Mouse (Mus musculus) lung, postnatal 25 days (tissue): ENCODE results near the gene Tlk2.

Experiments
- DNase-seq: peaks from one replicate; pipeline ENCODE4 v3.0.0; 2022; ENCODE audit warnings: low spot score

The Tlk2 gene

DNA sequence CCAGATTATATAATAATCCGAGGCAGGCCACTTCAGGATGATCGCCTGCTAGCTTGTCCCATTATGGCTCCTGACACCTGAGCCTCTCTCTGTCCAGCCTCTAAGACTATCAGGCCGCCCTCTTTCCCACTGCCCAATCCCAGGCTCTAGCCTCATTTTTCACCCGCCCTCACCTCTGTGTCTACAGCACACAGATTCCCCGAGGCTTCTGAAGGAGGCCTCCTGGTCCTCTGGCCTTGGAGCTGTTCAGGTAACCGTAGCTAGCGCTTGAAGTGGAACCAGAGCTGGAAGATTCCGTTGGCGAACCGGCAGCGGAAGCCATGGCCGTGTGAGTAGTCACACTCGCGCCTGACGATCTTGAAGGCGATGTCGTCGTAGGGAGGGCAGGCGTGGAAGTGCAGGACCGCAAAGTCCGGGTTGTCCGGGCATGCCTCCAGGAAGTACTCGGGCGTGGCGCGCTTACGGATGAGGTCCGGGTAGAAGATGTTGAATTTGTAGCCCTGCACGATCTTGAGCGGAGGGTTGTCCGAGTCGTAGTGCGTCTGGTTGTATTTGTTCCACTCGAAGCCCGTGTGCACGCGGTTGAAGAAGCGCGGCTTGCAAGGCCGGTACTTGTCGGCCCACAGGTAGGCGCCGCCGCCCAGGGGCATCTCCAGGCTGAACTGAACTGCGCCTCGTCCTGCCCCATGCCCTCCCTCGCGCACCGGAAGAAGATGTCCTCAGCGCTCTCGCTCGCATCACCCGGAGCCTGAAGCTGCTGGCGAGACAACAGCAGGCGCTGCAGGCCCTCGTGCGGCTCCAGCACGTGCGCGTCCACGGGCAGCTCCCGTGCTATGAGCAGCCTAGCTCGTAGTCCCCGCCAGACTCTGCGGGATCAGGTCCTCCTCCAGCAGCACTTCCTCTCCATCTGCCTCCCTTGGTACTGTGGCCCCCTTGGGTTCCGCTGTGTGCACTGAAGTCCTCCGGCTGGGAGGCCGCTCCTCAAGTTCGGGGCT lies 13.8 kb upstream of the Tlk2 start:
- no peak for DNase-seq

DNA sequence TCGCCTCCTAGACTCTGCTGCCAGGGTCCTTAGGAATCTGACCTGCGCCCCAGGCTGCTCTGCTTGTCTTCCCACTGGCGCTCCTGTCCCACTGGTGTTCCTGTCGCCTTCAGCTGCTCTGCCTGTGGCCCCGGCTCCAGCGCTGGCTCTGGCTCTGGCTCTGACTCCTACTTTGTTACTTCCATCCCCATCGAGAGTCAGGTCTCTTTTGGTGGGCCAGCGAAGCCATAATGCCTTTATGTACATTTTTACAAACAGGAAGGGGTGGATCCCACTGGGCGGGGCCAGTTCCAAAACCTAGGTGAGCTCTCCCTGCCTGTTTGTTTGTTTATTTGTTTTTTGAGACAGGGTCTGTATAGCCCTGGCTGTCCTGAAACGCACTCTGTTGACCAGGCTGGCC lies 11.8 kb upstream of the Tlk2 start:
- no peak for DNase-seq

DNA sequence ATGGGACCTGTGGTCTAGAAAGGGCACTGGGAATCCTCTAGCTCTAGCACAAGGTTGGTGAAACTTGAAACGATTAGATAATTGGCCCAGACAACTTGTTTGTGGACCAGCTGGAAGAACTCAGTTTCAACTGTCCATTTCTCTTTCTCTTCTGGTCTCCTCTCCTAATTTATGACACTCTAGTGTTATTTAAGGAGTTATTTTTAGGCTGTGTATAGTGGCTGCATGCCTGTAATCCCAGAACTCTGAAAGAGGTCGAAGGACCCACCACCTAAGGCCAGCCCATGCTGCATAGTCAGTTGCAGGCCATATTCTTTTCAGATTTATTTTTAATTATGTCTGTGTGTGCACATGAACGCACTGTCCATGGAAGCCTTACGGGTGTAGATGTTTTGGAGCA lies 916 bp downstream of the Tlk2 start:
- peak; percentile 21 for DNase-seq

DNA sequence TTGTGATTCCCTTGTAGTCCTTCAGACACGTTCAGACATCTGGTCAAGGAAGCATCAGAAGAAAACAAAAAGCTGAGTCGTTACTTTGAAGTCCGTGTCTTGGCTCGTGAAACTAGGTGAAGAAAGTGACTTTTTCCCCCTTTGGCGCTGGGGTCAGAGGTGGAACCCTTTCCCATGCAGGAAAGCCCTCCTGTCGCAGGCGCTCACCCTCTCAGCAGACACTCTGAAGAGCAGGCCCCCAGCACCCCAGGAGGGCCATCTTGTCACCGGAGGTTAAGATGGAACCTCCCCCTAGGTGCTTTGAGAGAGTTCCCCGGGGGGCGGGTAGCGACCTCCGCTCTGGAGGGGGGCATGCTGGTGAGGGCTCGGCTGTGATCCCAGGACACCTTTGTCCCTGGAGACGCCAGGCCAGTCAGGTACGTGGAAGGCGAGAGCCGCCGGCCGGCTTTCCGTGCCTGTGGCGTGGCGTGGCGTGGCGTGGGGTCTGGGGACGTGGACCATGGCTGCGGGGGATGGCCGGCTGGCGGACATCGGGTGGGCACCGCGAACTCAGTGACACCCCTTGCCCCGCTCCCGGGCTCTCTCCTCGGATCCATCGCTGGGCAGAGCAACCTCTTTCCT lies 2.0 kb downstream of the Tlk2 start:
- peak; percentile 10 for DNase-seq

DNA sequence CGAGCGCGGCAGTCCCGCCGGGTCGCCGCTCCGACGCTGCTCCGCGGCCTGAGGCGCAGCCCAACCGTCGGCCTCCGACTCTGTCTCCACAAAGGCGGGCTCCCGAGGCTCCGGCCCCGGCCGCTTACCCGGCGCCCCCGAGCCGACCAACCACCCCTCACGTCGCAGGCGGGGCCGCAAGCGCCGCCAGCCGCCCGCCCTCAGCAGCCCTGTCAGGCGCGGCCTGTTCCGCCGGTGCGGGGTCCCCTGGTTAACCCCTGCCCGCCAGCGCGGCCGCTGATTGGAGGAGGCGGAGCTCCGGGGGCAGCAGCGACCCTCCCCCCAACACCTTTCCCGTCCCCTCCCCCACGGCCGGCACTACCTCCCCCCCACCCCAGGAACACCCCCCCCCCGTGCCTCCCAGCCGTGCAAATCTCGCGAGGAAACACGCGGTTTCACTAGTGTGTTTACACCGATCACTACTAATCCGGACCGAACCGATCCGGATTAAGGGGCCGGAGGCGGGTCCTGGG lies 2.6 kb downstream of the Tlk2 start:
- peak; percentile 92 for DNase-seq

DNA sequence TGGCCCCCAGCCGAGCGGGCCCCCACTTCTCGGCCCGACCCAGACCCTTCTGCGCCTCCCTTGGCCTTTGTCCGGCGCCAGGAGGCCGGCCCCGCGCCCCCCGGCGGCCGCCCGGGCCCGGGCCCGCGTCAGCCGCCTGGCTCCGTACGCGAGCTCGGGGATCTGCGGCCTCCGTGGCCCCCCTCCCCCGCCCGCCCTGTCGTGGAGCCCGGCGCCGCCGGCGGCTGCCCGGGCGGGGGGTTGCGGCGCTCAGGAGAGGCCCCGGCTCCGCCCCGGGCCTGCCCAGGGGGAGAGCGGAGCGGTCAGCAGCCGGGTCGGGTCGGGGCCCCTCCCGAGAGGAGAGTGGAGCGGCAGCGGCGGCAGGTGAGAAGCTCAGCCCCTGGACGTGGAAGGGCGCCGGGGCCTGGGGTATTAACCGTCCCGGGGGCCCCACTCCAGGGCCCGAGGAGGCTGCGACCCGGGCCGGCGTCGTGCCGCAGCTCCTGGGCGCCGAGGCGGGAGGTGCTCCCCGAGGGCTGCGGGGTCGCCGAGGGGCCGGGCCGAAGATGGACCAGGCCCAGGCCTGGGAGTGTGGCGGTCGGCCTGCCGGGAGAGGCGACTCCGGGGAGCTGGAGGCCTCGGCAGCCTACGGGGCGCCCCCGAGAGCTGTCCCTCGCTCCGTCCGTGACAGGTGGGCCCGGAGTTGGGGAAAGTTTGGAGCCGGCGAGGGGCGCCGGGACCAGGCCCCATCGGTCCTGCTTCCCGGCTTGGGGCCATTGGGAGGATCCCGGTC lies 3.3 kb downstream of the Tlk2 start:
- peak; percentile 15 for DNase-seq

DNA sequence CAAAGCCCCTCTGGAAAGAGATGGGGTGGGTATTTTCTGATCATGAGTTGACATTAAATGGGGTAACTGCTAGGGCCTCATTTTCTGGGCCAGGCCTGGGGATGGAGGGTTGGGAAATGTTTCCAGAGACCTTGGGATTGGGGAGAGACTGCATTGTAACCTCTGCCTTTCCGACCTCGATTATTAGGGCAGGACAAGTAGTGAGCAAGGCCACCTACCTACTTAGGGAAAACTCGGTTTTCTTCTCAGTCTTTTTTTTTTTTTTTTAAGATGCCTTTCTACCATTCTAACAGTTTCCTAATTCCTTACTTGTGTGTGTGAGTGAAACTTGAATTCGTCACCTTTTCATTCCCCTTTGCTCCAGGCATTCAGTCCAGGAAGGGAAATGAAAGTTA lies 3.9 kb downstream of the Tlk2 start:
- no peak for DNase-seq

DNA sequence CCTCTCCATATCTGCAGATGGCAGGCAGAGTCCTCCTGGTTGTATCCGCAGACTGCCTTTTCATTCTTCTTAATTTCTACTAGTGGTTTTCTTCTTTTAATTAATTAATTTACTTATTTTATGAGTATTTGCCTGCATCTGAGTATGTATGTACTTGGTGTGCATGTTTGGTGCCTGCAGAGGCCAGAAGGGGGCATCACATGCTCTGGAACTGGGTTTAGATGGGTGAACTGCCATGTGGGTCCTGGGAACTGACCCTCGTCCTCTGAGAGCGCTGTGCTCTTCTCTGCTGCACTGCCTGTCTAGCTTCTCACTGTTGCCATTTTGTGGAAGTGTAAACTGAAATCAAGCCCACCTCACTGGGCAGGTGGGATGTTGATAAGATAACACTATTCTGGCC lies 6.1 kb downstream of the Tlk2 start:
- DNase-seq, result no peak

DNA sequence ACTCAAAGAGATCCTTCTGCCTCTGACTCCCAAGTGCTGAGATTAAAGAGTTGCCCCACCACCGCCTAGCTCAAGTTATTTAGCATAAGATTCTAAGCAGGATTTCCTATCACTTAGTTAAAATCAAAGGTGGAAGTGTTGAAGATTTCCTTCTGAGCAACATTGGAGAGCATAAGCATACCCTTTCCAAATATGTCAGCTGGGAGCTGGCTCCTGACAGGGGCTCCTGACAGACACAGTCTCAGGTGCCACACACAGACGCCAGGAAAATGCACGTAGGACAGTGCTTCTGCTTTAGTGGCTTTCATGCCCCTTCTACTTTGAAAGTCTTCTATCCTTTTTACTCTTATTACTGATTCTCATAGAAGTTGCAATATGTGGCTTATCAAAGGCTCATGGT lies 13.6 kb downstream of the Tlk2 start:
- DNase-seq, result no peak

DNA sequence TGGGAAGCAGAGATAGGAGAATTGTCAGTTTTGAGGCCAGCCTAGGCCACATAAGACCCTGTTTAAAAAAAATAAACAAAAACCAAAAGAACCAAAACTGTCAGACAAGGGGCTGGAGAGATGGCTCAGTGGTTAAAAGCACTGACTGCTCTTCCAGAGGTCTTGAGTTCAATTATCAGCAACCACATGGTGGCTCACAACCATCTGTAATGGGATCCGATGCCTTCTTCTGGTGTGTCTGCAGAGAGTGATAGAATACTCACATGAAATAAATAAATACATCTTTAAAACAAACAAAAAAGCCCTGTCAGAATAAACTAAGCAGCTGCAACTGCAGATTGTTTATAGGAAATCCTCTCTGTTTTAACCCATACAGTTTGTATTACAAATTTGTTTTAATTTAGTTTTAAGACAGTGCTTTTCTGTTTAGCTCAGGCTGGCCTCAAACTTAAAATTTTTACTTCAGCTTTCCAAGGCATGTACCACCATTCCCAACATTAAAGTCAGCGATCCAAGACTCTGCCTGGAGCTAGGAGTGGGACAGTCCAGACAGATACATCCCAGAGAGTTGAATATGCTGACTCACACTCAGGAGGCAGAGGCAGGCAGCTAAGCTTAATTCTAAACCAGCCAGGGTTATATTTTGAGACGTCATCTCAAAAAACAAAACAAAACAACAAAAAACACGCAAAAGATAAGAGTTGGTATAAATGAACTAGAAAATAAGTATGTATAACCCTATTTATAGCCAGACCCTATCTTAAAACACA lies 18.5 kb downstream of the Tlk2 start:
- DNase-seq, result no peak

DNA sequence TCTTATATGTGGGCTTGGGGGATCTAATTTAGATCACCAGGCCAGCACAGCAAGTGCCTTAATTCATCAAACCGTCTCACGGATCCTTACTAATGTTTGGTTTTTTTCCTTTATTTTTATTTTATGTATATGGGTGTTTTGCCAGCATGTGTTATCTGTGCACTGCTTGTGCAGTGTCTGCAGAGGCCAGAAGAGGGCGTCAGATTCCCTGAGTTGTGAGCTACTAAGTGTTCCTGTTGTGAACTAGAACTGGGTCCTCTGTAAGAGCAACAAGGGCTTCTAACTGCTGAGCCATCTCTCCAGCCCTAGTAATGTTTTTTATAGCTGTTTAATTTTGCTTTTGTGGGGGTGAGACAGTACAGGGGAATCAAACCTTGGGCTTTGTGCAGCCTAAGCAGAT lies 23.8 kb downstream of the Tlk2 start:
- no peak for DNase-seq

DNA sequence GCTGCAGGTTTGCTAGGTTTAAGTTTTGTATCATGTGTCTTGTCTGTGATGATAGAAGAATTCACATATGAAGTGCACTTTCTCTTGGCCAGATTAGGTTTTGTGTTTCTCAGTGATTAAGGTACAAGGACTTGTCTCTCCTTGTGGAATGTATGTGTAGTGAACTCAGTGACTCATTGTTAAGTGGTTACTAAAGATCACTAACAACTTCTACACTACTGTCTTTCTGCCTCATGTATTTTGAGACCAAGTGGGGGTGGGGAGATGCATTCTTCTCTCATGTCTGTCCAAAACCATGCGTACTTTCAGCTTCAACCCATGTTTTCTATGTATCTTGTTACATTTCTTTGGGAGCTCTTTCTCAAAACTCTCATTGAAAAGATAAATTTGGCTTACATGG lies 31.4 kb downstream of the Tlk2 start:
- DNase-seq, result no peak

DNA sequence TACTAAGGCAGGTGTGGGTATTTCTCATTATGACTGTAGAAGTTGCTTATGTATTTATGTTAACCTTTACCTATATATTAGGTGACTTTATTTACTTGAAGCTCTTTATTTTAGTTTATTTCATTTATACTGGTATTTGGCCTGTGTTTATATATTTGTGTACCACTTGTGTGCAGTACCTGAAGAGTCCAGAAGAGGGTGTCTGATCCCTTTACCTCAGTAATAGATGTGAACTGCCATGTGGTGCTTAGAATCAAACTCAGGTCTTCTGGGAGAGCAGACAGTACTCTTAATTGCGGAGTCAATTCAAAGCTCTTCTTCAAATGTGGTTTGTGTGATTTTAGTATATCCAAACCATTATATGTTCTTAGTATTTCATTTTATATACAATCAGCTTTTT lies 35.6 kb downstream of the Tlk2 start:
- DNase-seq, result no peak

DNA sequence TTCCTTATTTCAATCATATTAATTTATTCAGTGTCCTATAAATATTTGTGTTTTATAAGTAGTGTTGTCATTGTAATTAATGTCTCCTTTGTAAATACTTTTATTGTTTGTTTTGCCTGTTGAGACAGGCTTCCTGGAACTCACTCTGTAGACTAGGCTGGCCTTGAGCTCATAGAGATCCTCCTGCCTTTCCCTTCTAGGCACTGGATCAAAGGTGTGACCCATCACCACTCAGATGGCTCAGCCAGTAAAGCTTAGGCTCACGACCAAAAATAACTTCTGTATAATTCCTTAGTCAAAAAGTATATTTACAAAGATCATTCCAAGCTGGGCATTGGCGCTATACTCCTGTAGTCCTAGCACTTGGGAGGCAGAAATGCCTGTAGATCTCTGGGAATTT lies 39.2 kb downstream of the Tlk2 start:
- no peak for DNase-seq

DNA sequence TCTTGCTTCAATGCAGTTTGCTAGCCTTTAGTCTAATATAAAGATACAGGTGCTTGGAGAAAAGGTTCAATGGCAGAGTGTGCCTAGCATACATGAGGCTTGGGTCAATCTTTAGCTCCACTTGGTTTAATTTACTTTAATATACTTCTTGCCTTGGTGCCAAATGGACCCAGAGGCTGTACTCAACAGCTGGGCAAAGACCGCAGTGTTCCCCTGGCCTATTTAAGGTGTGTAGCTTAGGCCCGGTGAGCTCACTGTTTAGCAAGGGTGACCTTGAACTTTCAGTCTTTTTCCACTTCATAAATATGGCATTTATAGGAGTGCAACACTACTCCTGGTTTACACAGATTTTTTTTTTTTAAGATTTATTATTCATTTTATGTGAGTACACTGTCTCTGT lies 55.9 kb downstream of the Tlk2 start:
- DNase-seq, result no peak

DNA sequence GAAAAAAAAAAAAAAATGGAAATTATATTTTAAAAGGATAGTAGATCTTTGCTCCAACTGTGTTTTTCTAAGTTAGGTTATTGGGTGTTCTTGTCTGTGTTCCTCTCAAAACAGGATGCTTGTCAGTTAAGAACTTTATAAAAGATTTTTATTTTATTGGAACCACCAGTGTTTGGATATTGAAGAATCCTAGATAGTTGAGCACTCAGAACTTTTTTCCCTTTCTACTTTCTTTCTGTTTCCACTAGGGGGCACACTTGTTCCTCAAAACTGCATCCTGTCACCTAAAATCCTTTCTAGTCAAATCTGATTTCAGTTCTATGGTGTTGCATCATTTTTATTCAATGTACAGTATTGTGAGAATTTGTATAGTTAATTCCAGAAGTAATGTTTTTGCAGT lies 62.4 kb downstream of the Tlk2 start:
- DNase-seq, result peak; percentile 26

DNA sequence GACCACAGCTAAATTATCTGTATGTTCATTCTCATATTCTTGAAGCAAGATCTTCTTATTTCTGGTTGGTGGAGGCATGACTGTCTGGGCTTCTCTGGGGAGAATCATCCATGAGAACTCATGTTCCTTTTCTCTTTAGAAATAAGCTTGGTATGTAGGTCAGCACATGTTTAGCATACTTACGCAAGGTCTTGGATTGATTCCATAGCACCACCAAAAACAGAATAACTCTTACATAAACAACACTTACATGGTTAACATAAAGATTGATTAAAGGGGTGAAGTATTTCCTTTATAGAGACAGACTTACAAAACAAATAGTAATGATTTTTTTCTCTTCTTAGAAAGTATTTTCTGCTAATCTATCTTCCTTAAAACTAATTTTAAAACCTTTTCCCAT lies 67.8 kb downstream of the Tlk2 start:
- DNase-seq, result no peak

DNA sequence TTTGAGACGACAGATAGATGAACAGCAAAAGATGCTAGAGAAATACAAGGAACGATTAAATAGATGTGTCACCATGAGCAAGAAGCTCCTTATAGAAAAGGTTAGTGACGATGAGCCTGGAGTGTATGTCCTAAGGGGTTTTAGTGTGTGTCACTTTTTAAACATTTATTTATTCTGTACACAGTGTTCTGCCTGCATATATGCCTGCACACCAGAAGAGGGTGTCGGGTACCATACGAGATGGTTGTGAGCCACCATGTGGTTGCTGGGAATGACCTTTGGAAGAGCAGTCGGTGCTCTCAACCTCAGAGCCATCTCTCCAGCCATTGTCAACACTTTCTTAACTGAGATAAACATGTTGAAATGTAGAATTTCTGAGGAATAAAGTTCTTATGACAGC lies 68.2 kb downstream of the Tlk2 start:
- no peak for DNase-seq

DNA sequence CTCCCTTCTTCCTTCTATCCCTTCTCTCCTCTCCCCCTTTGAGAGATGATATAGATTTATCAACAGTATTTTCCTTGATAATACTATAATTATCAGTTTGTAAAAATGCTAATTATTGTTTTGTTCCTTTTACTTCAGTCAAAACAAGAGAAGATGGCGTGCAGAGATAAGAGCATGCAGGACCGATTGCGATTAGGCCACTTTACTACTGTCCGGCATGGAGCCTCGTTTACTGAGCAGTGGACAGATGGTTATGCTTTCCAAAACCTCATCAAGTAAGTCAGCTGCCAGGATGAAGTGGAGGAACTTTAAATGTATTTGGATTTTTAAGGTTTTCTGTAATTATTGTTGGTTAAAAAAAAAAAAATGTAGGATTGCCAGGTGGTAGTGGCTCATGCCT lies 68.7 kb downstream of the Tlk2 start:
- DNase-seq, result no peak

DNA sequence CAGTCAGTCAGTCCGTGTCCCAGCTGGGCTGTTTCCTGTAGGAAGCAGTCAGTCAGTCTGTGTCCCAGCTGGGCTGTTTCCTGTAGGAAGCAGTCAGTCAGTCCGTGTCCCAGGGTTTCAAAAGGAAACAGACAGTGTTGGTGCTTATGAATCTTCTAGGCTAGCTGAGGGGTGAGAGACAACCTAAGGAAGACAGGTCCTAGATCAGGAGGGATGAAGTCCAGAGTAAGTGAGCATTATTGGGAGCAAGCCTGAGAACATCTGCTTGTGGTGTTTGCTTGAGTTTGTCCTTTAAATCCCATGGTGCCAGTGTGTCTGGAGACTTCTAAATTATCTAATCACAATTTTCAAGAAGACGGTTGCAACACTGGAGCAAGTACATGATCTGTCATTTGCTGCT lies 81.1 kb downstream of the Tlk2 start:
- no peak for DNase-seq

DNA sequence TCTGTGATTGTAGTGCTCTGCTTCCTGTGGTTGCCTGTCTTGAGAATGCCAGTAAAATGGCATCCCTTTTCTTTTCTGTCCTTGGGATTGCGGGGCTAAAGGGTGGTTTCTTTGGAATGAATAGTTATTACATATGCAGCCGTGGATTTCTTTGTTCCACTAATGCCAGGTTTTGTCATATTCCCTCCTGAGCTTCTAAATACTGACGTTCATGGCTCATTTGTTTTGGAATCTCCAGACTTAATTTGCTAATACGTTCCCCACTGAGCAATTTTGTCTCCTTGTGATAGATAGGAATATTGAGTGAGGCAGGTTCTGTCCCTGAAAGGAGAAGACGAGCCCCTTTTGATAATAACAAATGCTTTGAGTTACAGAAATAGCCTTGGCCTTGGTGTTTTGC lies 82.5 kb downstream of the Tlk2 start:
- no peak for DNase-seq
